Mouse (Mus musculus): ENCODE measurements at regions not wholly inside any gene's neighbourhood (a gene's known extent, or its start where the extent isn't known, plus 50 kb on each side); places are given as distances from the start of the nearest gene placed in this dataset.

- peak; percentile 40 for TF ChIP-seq CTCF (IDR thresholded peaks at IDR 0.05)
- TF ChIP-seq EP300 (IDR thresholded peaks at IDR 0.05), result no peak
Observed at GRCm38 (mm10) chr16:92988000-92988399, 162.1 kb upstream of the Runx1 start.

Measured in lung, postnatal 0 days (tissue).